Mouse (Mus musculus): ENCODE data around the gene Gm39115. TPM values are rescaled to one million over a fixed set of nuclear protein-coding genes. Genes with fewer than 3 reads are reported as not detected.

The Gm39115 gene
- polyA plus RNA-seq, 1 experiment from 2014 or later: not detected

GRCm38 (mm10) chr7:142092991-142093390 lies 42.8 kb downstream of the Gm39115 start:
- Histone ChIP-seq H3K4me1 (ENCODE audit: control insufficient read depth, insufficient read depth, low read length) (peaks cover 51% of the 10 kb centered on the region), H3K4me3 (ENCODE audit: low read length) (no peak overlapping the region), H3K4me2 (ENCODE audit: low read depth, low read length) (peak overlapping the region; percentile 92), H3K9me3 (replicated peaks; ENCODE audit: control insufficient read depth, low read length) (no peaks in the 10 kb centered on the region), H3K36me3 (ENCODE audit: control insufficient read depth, insufficient read depth) (peaks cover 1% of the 10 kb centered on the region; the same call in 1 of the 2 replicates), H3K9ac (ENCODE audit: low read length) (peak overlapping the region; percentile 46; the same call in 1 of the 2 replicates), H3K27ac (ENCODE audit: low read length) (no peak overlapping the region), H3K27me3 (ENCODE audit: control insufficient read depth, insufficient read depth, low read length) (peaks cover 11% of the 10 kb centered on the region)
- 36% methylated on average over 1 of the region's 1 CpGs for WGBS
- no peak for ATAC-seq (replicated peaks; ENCODE audit: extremely low read depth, insufficient read depth, low FRiP score)

- Histone ChIP-seq H3K4me2 (ENCODE audit: low read depth, low read length) (no peak overlapping the region), H3K27me3 (ENCODE audit: control insufficient read depth, insufficient read depth, low read length) (peaks cover 3% of the 10 kb centered on the region), H3K9ac (ENCODE audit: low read length) (no peak overlapping the region), H3K9me3 (replicated peaks; ENCODE audit: control insufficient read depth, low read length) (no peaks in the 10 kb centered on the region), H3K36me3 (ENCODE audit: control insufficient read depth, insufficient read depth) (peaks cover 2% of the 10 kb centered on the region; the same call in 1 of the 2 replicates), H3K4me3 (ENCODE audit: low read length) (no peak overlapping the region), H3K27ac (ENCODE audit: low read length) (no peak overlapping the region), H3K4me1 (ENCODE audit: control insufficient read depth, insufficient read depth, low read length) (peaks cover 51% of the 10 kb centered on the region)
- WGBS: 12% methylated on average over 4 of the region's 4 CpGs
- no peak for ATAC-seq (replicated peaks; ENCODE audit: extremely low read depth, insufficient read depth, low FRiP score)
Measured at GRCm38 (mm10) chr7:142091848-142092247, 44.0 kb downstream of the Gm39115 start.

- H3K4me2 ChIP-seq (ENCODE audit: low read depth, low read length): no peak overlapping the region
- peak overlapping the region; percentile 16; the same call in 1 of the 2 replicates for H3K9ac ChIP-seq (ENCODE audit: low read length)
- 42% methylated on average over 17 of the region's 17 CpGs for WGBS
- H3K9me3 ChIP-seq (replicated peaks; ENCODE audit: control insufficient read depth, low read length): no peaks in the 10 kb centered on the region
- peaks cover 7% of the 10 kb centered on the region; the same call in 1 of the 2 replicates for H3K36me3 ChIP-seq (ENCODE audit: control insufficient read depth, insufficient read depth)
- peaks cover 56% of the 10 kb centered on the region for H3K4me1 ChIP-seq (ENCODE audit: control insufficient read depth, insufficient read depth, low read length)
- ATAC-seq (replicated peaks; ENCODE audit: extremely low read depth, insufficient read depth, low FRiP score): no peak
- no peak overlapping the region for H3K27ac ChIP-seq (ENCODE audit: low read length)
- no peak overlapping the region for H3K4me3 ChIP-seq (ENCODE audit: low read length)
- H3K27me3 ChIP-seq (ENCODE audit: control insufficient read depth, insufficient read depth, low read length): no peaks in the 10 kb centered on the region
Measured at GRCm38 (mm10) chr7:142089648-142090447, 46.0 kb downstream of the Gm39115 start.

GRCm38 (mm10) chr7:142088886-142089285 lies 46.9 kb downstream of the Gm39115 start:
- Histone ChIP-seq H3K9ac (ENCODE audit: low read length) (no peak overlapping the region), H3K4me1 (ENCODE audit: control insufficient read depth, insufficient read depth, low read length) (peaks cover 62% of the 10 kb centered on the region), H3K27me3 (ENCODE audit: control insufficient read depth, insufficient read depth, low read length) (no peaks in the 10 kb centered on the region), H3K36me3 (ENCODE audit: control insufficient read depth, insufficient read depth) (peaks cover 7% of the 10 kb centered on the region; the same call in 1 of the 2 replicates), H3K4me3 (ENCODE audit: low read length) (no peak overlapping the region), H3K9me3 (replicated peaks; ENCODE audit: control insufficient read depth, low read length) (no peaks in the 10 kb centered on the region), H3K4me2 (ENCODE audit: low read depth, low read length) (no peak overlapping the region), H3K27ac (ENCODE audit: low read length) (no peak overlapping the region)
- ATAC-seq (replicated peaks; ENCODE audit: extremely low read depth, insufficient read depth, low FRiP score): no peak
- WGBS: 16% methylated on average over 5 of the region's 5 CpGs

- Histone ChIP-seq H3K4me3 (ENCODE audit: low read length) (no peak overlapping the region), H3K27ac (ENCODE audit: low read length) (no peak overlapping the region), H3K9me3 (replicated peaks; ENCODE audit: control insufficient read depth, low read length) (no peaks in the 10 kb centered on the region), H3K9ac (ENCODE audit: low read length) (no peak overlapping the region), H3K4me1 (ENCODE audit: control insufficient read depth, insufficient read depth, low read length) (peaks cover 53% of the 10 kb centered on the region), H3K27me3 (ENCODE audit: control insufficient read depth, insufficient read depth, low read length) (peaks cover 13% of the 10 kb centered on the region), H3K4me2 (ENCODE audit: low read depth, low read length) (no peak overlapping the region), H3K36me3 (ENCODE audit: control insufficient read depth, insufficient read depth) (peaks cover 14% of the 10 kb centered on the region)
- WGBS: 81% methylated on average over 1 of the region's 1 CpGs
- ATAC-seq (replicated peaks; ENCODE audit: extremely low read depth, insufficient read depth, low FRiP score): no peak
Measured at GRCm38 (mm10) chr7:142087069-142087652, 48.7 kb downstream of the Gm39115 start.

GRCm38 (mm10) chr7:142086159-142086905 lies 49.5 kb downstream of the Gm39115 start:
- H3K9me3 ChIP-seq (replicated peaks; ENCODE audit: control insufficient read depth, low read length): no peaks in the 10 kb centered on the region
- no peak overlapping the region for H3K9ac ChIP-seq (ENCODE audit: low read length)
- no peak overlapping the region for H3K4me2 ChIP-seq (ENCODE audit: low read depth, low read length)
- no peak overlapping the region for H3K27ac ChIP-seq (ENCODE audit: low read length)
- no peak for ATAC-seq (replicated peaks; ENCODE audit: extremely low read depth, insufficient read depth, low FRiP score)
- peaks cover 51% of the 10 kb centered on the region for H3K4me1 ChIP-seq (ENCODE audit: control insufficient read depth, insufficient read depth, low read length)
- H3K27me3 ChIP-seq (ENCODE audit: control insufficient read depth, insufficient read depth, low read length): peaks cover 14% of the 10 kb centered on the region
- no peak overlapping the region for H3K4me3 ChIP-seq (ENCODE audit: low read length)
- 62% methylated on average over 4 of the region's 4 CpGs for WGBS
- H3K36me3 ChIP-seq (ENCODE audit: control insufficient read depth, insufficient read depth): peaks cover 17% of the 10 kb centered on the region

Other genes starting within 250 kb of the Gm39115 start
- 43.5 and 46.6 TPM in 2 replicates for gene Tollip, start 217.5 kb downstream of the Gm39115 start, polyA plus RNA-seq (2015; fragmentation: Nextera tagmentation; extraction: Ambion mirVana)
- 0.28 and 0.32 TPM in 2 replicates for gene Brsk2, start 186.3 kb downstream of the Gm39115 start, polyA plus RNA-seq (2015; fragmentation: Nextera tagmentation; extraction: Ambion mirVana)
- gene Mob2, start 75.0 kb downstream of the Gm39115 start, polyA plus RNA-seq (2015; fragmentation: Nextera tagmentation; extraction: Ambion mirVana): 54.3 and 56.3 TPM in 2 replicates
- gene Dusp8, start 40.2 kb downstream of the Gm39115 start, polyA plus RNA-seq (2015; fragmentation: Nextera tagmentation; extraction: Ambion mirVana): 9.3 and 11.1 TPM in 2 replicates
- gene Gm45618, start 15.3 kb downstream of the Gm39115 start, polyA plus RNA-seq (2015; fragmentation: Nextera tagmentation; extraction: Ambion mirVana): not detected in 2 replicates
- not detected in 2 replicates for gene Gm45337, start 8.6 kb upstream of the Gm39115 start, polyA plus RNA-seq (2015; fragmentation: Nextera tagmentation; extraction: Ambion mirVana)
- gene Gm29735, start 21.1 kb upstream of the Gm39115 start, polyA plus RNA-seq (2015; fragmentation: Nextera tagmentation; extraction: Ambion mirVana): not detected in 2 replicates
- not detected in 2 replicates for gene Gm4553, start 29.7 kb upstream of the Gm39115 start, polyA plus RNA-seq (2015; fragmentation: Nextera tagmentation; extraction: Ambion mirVana)
- not detected in 2 replicates for gene Krtap5-2, start 40.0 kb upstream of the Gm39115 start, polyA plus RNA-seq (2015; fragmentation: Nextera tagmentation; extraction: Ambion mirVana)
- not detected in 2 replicates for gene Gm10153, start 54.4 kb upstream of the Gm39115 start, polyA plus RNA-seq (2015; fragmentation: Nextera tagmentation; extraction: Ambion mirVana)
- gene Krtap5-3, start 65.3 kb upstream of the Gm39115 start, polyA plus RNA-seq (2015; fragmentation: Nextera tagmentation; extraction: Ambion mirVana): not detected in 2 replicates
- not detected in 2 replicates for gene Gm7579, start 75.8 kb upstream of the Gm39115 start, polyA plus RNA-seq (2015; fragmentation: Nextera tagmentation; extraction: Ambion mirVana)
- gene Krtap5-5, start 93.9 kb upstream of the Gm39115 start, polyA plus RNA-seq (2015; fragmentation: Nextera tagmentation; extraction: Ambion mirVana): not detected in 2 replicates
- gene Gm40460, start 105.0 kb upstream of the Gm39115 start, polyA plus RNA-seq (2015; fragmentation: Nextera tagmentation; extraction: Ambion mirVana): not detected in 2 replicates
- not detected in 2 replicates for gene Gm2431, start 122.3 kb upstream of the Gm39115 start, polyA plus RNA-seq (2015; fragmentation: Nextera tagmentation; extraction: Ambion mirVana)
- not detected in 2 replicates for gene Gm4559, start 138.3 kb upstream of the Gm39115 start, polyA plus RNA-seq (2015; fragmentation: Nextera tagmentation; extraction: Ambion mirVana)
- not detected in 2 replicates for gene Krtap5-1, start 161.1 kb upstream of the Gm39115 start, polyA plus RNA-seq (2015; fragmentation: Nextera tagmentation; extraction: Ambion mirVana)
- 0.18 TPM in 1 of 2 replicates, not detected in the other for gene Krtap5-4, start 167.5 kb upstream of the Gm39115 start, polyA plus RNA-seq (2015; fragmentation: Nextera tagmentation; extraction: Ambion mirVana)
- gene Ifitm10, start 237.7 kb upstream of the Gm39115 start, polyA plus RNA-seq (2015; fragmentation: Nextera tagmentation; extraction: Ambion mirVana): 4.8 and 4.9 TPM in 2 replicates
- gene Gm49369, start 246.6 kb upstream of the Gm39115 start, polyA plus RNA-seq (2015; fragmentation: Nextera tagmentation; extraction: Ambion mirVana): not detected in 2 replicates